Comparison of ENCODE assay signal across 17 mouse cellular contexts in the genomic region with DNA sequence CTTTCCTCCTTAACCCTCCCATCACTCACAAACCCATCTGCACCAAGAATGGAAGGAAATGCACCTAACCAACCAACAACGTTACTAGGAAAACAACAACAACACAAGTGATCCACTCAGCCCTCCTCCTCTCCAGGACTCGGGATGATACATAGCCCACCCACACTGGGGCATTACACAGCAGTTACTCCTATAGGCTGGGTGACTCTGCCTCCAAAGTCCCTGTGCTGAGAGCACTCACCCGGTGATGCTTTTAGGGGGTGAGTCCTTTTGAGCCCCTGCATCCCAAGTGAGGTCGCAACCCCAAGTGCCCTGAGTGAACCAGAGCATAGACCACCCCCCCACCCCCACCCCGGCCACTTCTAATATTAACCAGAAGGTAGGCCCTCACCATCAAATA.
DNase-seq lines count a peak whose midpoint lies in the region; ATAC-seq lines count a peak whose summit lies in the region.
"Had no signal": no experiment of that assay in that cellular context is flagged by ENCODE, and none has a peak within 500 bp of the region (broad histone marks: within the 10 kb centered on the region; RNA-seq: fewer than 3 reads in every experiment).

No protein-coding gene starts in this region.

- H3K9me3 ChIP-seq in kidney, embryonic 15.5 days (replicated peaks), result no peaks in the 10 kb centered on the region
- H3K9me3 ChIP-seq in limb, embryonic 10.5 days (replicated peaks), result peaks cover 4% of the 10 kb centered on the region; the same call in 1 of the 2 replicates
- 0 out of 2 replicates have a peak, but pooled peaks cover 7% of the 10 kb centered on the region for H3K9me3 ChIP-seq in limb, embryonic 12.5 days
- no peaks in the 10 kb centered on the region for H3K9me3 ChIP-seq in hindbrain, embryonic 11.5 days (ENCODE audit: control insufficient read depth, low read length)
- H3K9me3 ChIP-seq: forebrain, embryonic 13.5 days; hindbrain, embryonic 12.5 days had no signal

- no peak overlapping the region for H3K4me3 ChIP-seq in kidney, embryonic 15.5 days (replicated peaks)
- H3K4me3 ChIP-seq in limb, embryonic 10.5 days, result no peak overlapping the region
- no peak overlapping the region for H3K4me3 ChIP-seq in limb, embryonic 12.5 days (replicated peaks)
- H3K4me3 ChIP-seq in hindbrain, embryonic 11.5 days (ENCODE audit: low read depth, low read length), result no peak overlapping the region
- H3K4me3 ChIP-seq: embryonic facial prominence, embryonic 12.5 days; forebrain, embryonic 13.5 days; heart, embryonic 12.5 days; hindbrain, embryonic 12.5 days had no signal

- H3K4me1 ChIP-seq in kidney, embryonic 15.5 days, result peaks cover 4% of the 10 kb centered on the region; the same call in 1 of the 2 replicates
- peaks cover 38% of the 10 kb centered on the region for H3K4me1 ChIP-seq in limb, embryonic 10.5 days
- H3K4me1 ChIP-seq in limb, embryonic 12.5 days (replicated peaks), result peaks cover 35% of the 10 kb centered on the region
- no peaks in the 10 kb centered on the region for H3K4me1 ChIP-seq in hindbrain, embryonic 11.5 days (replicated peaks; ENCODE audit: control insufficient read depth, insufficient read depth, low read length)
- H3K4me1 ChIP-seq: embryonic facial prominence, embryonic 12.5 days; forebrain, embryonic 13.5 days; heart, embryonic 12.5 days; hindbrain, embryonic 12.5 days had no signal

- no peak for DNase-seq in kidney, postnatal 4 days
- DNase-seq in limb, embryonic 10.5 days (ENCODE audit: low spot score), result peak; percentile 40
- DNase-seq in hindbrain, embryonic 11.5 days (ENCODE audit: low spot score), result no peak
- DNase-seq in cerebellum, adult 9-10 months, result no peak
- DNase-seq: adrenal gland, adult 8-10 months; adrenal gland, postnatal 36 days; cerebellum, adult 2 months; gastrocnemius, postnatal 14 days had no signal

- H3K27me3 ChIP-seq in kidney, embryonic 15.5 days, result peaks cover 5% of the 10 kb centered on the region; the same call in 1 of the 2 replicates
- H3K27me3 ChIP-seq in limb, embryonic 10.5 days (ENCODE audit: low read depth, poor library complexity, severe bottlenecking), result no peaks in the 10 kb centered on the region
- no peaks in the 10 kb centered on the region for H3K27me3 ChIP-seq in limb, embryonic 12.5 days
- no peaks in the 10 kb centered on the region for H3K27me3 ChIP-seq in hindbrain, embryonic 11.5 days (ENCODE audit: control insufficient read depth, insufficient read depth, low read length)
- H3K27me3 ChIP-seq: embryonic facial prominence, embryonic 12.5 days; forebrain, embryonic 13.5 days; heart, embryonic 12.5 days; hindbrain, embryonic 12.5 days had no signal

- ATAC-seq in kidney, embryonic 15.5 days (replicated peaks; ENCODE audit: low FRiP score), result 0 out of 2 replicates have a peak, but pooled peaks have one; percentile 52
- 0 out of 2 replicates have a peak, but pooled peaks have one; percentile 40 for ATAC-seq in limb, embryonic 12.5 days (ENCODE audit: insufficient number of reproducible peaks, insufficient read depth, low FRiP score, low TSS enrichment, low read depth)
- no peak for ATAC-seq in hindbrain, embryonic 11.5 days (ENCODE audit: low FRiP score)
- ATAC-seq: forebrain, embryonic 13.5 days; hindbrain, embryonic 16.5 days; inflammation-experienced regulatory T-cells, adult 6 months had no signal

- H3K4me2 ChIP-seq in kidney, embryonic 15.5 days, result no peak overlapping the region
- H3K4me2 ChIP-seq in limb, embryonic 12.5 days, result peak overlapping the region; percentile 47
- H3K4me2 ChIP-seq in hindbrain, embryonic 11.5 days (replicated peaks; ENCODE audit: low read depth, low read length), result no peak overlapping the region
- H3K4me2 ChIP-seq: embryonic facial prominence, embryonic 12.5 days; forebrain, embryonic 13.5 days; heart, embryonic 12.5 days; hindbrain, embryonic 12.5 days had no signal

- no peaks in the 10 kb centered on the region for H3K36me3 ChIP-seq in kidney, embryonic 15.5 days
- no peaks in the 10 kb centered on the region for H3K36me3 ChIP-seq in limb, embryonic 10.5 days
- H3K36me3 ChIP-seq in limb, embryonic 12.5 days, result no peaks in the 10 kb centered on the region
- H3K36me3 ChIP-seq in hindbrain, embryonic 11.5 days (ENCODE audit: control insufficient read depth, insufficient read depth, low read length), result no peaks in the 10 kb centered on the region
- H3K36me3 ChIP-seq: embryonic facial prominence, embryonic 12.5 days; G1E; heart, embryonic 12.5 days; hindbrain, embryonic 12.5 days had no signal

- whole genome bisulfite sequencing in kidney, embryonic 15.5 days, result 67% methylated on average over 5 of the region's 5 CpGs
- 67% methylated on average over 5 of the region's 5 CpGs for WGBS in limb, embryonic 10.5 days
- WGBS in limb, embryonic 12.5 days, result 36% methylated on average over 5 of the region's 5 CpGs
- 81% methylated on average over 5 of the region's 5 CpGs for WGBS in hindbrain, embryonic 11.5 days

- no peak overlapping the region for H3K9ac ChIP-seq in kidney, embryonic 15.5 days
- H3K9ac ChIP-seq in limb, embryonic 12.5 days (replicated peaks), result no peak overlapping the region
- no peak overlapping the region for H3K9ac ChIP-seq in hindbrain, embryonic 11.5 days (ENCODE audit: low read depth, low read length)
- H3K9ac ChIP-seq: embryonic facial prominence, embryonic 12.5 days; forebrain, embryonic 13.5 days; heart, embryonic 12.5 days; hindbrain, embryonic 12.5 days had no signal

- no peak overlapping the region for H3K27ac ChIP-seq in kidney, embryonic 15.5 days
- peak overlapping the region; percentile 79 for H3K27ac ChIP-seq in limb, embryonic 10.5 days
- H3K27ac ChIP-seq in limb, embryonic 12.5 days, result peak overlapping the region; percentile 83
- H3K27ac ChIP-seq in hindbrain, embryonic 11.5 days (ENCODE audit: low read depth, low read length), result no peak overlapping the region
- H3K27ac ChIP-seq: embryonic facial prominence, embryonic 12.5 days; forebrain, embryonic 13.5 days; hindbrain, embryonic 12.5 days had no signal

Comparison
In these comparisons a context has a peak if more than half of its experiments do, and no peak if none do; other contexts are left out.
1. H3K27ac ChIP-seq: peak in limb, embryonic 10.5 days (single experiment) and limb, embryonic 12.5 days (single experiment); none in kidney, embryonic 15.5 days (single experiment) and hindbrain, embryonic 11.5 days (single experiment).